Mouse (Mus musculus) left cerebral cortex, postnatal 25 days (tissue): Measurements from ENCODE around the gene Slc25a36. TPM values are rescaled to one million over a fixed set of nuclear protein-coding genes. Genes with fewer than 3 reads are reported as not detected.

Source experiments
- DNase-seq, 2 experiments: peaks; one replicate each; pipeline ENCODE4 v3.0.0; 2022; ENCODE audit warnings: low spot score in 2 of 2, mixed read lengths in 1 of 2
- intact Hi-C: fragments of 180-260 bp; cut with DNase I; formaldehyde crosslinking; loops from one replicate; pipeline ENCODE4 v1.15.1; 2025
- total RNA-seq, 2 experiments: library from RNA; stranded (reverse); gene quantifications; 2 replicates each; pipeline ENCODE4 v1.2.3; 2021

Gene Slc25a36
- total RNA-seq, 2 experiments from 2014 or later, result 69.3 to 82.3 TPM

GRCm38 (mm10) chr9:97061696-97062095, 49.3 kb downstream of the Slc25a36 start:
- no peak for DNase-seq
- intact Hi-C loops, result no loop called here

DNA sequence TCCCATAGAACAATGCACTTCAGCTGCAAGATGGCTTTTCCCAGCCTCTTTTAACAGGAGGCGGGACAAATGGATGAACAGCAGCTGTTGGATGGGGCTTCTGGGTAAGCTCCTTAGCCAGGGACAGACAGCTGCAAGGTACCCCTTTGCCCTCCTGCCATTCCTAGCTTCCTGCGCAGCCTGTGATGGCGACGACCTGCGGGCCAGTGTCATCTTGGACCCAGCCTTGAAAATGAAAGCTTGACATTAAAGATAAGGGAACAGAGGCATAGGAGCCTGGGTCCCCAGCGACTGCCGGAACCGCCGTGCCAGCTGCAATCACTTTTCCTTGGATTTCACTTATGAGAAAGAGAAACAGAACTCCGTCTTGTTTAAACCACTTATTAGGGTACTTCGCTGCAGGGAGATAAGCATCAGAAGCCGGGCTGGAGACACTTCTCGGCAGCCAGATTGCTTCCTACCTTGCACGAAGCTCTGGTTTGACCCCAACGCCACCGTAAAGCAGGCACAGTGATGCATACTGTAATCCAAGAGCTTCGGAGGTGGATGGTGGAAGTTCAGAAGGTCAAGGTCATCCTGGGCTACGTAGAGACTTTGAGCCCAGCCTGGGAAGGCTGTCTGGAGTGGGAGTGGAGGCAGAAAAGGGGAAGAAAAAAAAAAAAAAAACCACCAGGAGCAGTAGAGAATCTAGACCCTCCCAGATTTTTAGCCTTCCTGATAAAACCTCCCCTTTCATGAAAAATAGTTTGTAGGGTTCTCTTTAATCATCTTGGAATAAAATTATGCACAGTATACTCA, 54.2 kb downstream of the Slc25a36 start:
- intact Hi-C loops, result no loop called here

DNA sequence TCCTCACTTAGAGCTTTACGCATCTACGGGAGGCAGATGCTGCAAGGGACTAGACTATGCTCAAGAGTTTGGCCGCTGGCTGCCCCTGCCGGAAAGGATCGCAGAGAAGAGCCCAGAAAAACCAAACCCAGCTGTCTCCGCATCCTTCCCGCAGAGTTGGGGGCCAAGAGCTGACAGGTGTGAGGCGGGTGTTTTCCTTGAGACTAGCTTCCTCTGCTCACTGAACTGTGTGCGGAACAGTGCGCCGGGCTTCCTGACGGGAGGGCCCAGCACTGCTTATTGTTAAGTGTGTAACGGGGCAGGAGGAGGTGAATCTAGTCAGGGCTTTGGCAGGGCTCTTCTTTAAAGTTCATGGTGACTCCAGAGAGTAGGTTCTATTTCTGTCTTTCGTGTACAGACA, 55.1 kb downstream of the Slc25a36 start:
- DNase-seq, result no peak
- intact Hi-C loops, result no loop called here

More for the DNA sequence above, 54.2 kb downstream of the Slc25a36 start:
- DNase-seq, result no peak

GRCm38 (mm10) chr9:97051176-97051575, 59.8 kb downstream of the Slc25a36 start:
- DNase-seq, result no peak
- intact Hi-C loops, result no loop called here

- intact Hi-C loops, result no loop called here
- DNase-seq, result no peak
Measured at GRCm38 (mm10) chr9:97046240-97046639, 64.7 kb downstream of the Slc25a36 start.

GRCm38 (mm10) chr9:97041633-97042032, 69.3 kb downstream of the Slc25a36 start:
- intact Hi-C loops, result no loop called here
- no peak for DNase-seq

- no peak for DNase-seq
- intact Hi-C loops, result no loop called here
Measured at GRCm38 (mm10) chr9:97038010-97038409, 72.9 kb downstream of the Slc25a36 start.

GRCm38 (mm10) chr9:97036656-97037055, 74.3 kb downstream of the Slc25a36 start:
- no peak for DNase-seq
- intact Hi-C loops, result no loop called here

- DNase-seq, result no peak
- intact Hi-C loops, result no loop called here
Measured at GRCm38 (mm10) chr9:97027361-97027760, 83.6 kb downstream of the Slc25a36 start.

GRCm38 (mm10) chr9:97026006-97026405, 85.0 kb downstream of the Slc25a36 start:
- intact Hi-C loops, result no loop called here
- DNase-seq, result no peak

Other genes with a start within 250 kb of the Slc25a36 start
- 10 to 100 TPM; 17.1 to 22.0 TPM for gene Pxylp1, start 218.5 kb downstream of the Slc25a36 start, total RNA-seq
- 1 to 10 TPM; 6.4 to 7.2 TPM for gene Spsb4, start 92.3 kb downstream of the Slc25a36 start, total RNA-seq